Mouse (Mus musculus) hindbrain, postnatal 0 days (tissue): ENCODE measurements around the gene 1190002N15Rik. TPM values are rescaled to one million over a fixed set of nuclear protein-coding genes. Genes with fewer than 3 reads are reported as not detected.

Experiments
- ATAC-seq: fragments of 200-750 bp; cut with Nextera tagmentation; 2 replicates; pipeline ENCODE4 v1.8.0; 2017; ENCODE audit warnings: mild to moderate bottlenecking, moderate TSS enrichment, moderate library complexity
- DNase-seq: peaks from one replicate; pipeline ENCODE4 v3.0.0-alpha.2; 2015; ENCODE audit warnings: low spot score
- H3K27ac ChIP-seq: fragments of 300-500 bp; sonication (generic); 2 replicates; pipeline ENCODE4 v1.5.1; 2014; ENCODE audit warnings: mild to moderate bottlenecking
- H3K27me3 ChIP-seq: fragments of 300-500 bp; sonication (generic); 2 replicates; pipeline ENCODE4 v1.6.1; 2014; ENCODE audit warnings: low read length, mixed read lengths; ENCODE audit not compliant: insufficient read depth
- H3K36me3 ChIP-seq: fragments of 300-500 bp; sonication (generic); 2 replicates; pipeline ENCODE4 v1.6.1; 2014; ENCODE audit warnings: low read length, mixed read lengths; ENCODE audit not compliant: insufficient read depth
- H3K4me1 ChIP-seq: fragments of 300-500 bp; sonication (generic); 2 replicates; pipeline ENCODE4 v1.6.1; 2014; ENCODE audit warnings: antibody characterized with exemption, low read length, mixed read lengths; ENCODE audit not compliant: insufficient read depth
- H3K4me2 ChIP-seq: fragments of 300-500 bp; sonication (generic); 2 replicates; pipeline ENCODE4 v1.6.1; 2014; ENCODE audit warnings: low read depth, mild to moderate bottlenecking, low read length, moderate library complexity, mixed read lengths
- H3K4me3 ChIP-seq: fragments of 300-500 bp; sonication (generic); 2 replicates; pipeline ENCODE4 v1.5.1; 2014; ENCODE audit warnings: low read length
- H3K9ac ChIP-seq: fragments of 300-500 bp; sonication (generic); replicated peaks from 2 replicates; pipeline ENCODE4 v1.6.1; 2014; ENCODE audit warnings: mild to moderate bottlenecking, low read length, moderate library complexity, mixed read lengths
- H3K9me3 ChIP-seq: fragments of 300-500 bp; sonication (generic); 2 replicates; pipeline ENCODE4 v1.6.1; 2016; ENCODE audit warnings: low read length, mixed read lengths
- CTCF ChIP-seq: IDR thresholded peaks from 2 replicates; pipeline ENCODE4 v1.5.1; 2016; ENCODE audit warnings: antibody characterized with exemption, control low read depth, low read depth
- WGBS: fragments of 180-500 bp; shearing (Covaris S2); extraction: QIAGEN DNeasy Blood & Tissue Kit; methylation state at CpG from one replicate; pipeline ENCODE4 v1.1.7; 2014; 5-methylcytosine and 5-hydroxymethylcytosine counted together
- polyA plus RNA-seq: library from polyadenylated mRNA; unstranded; fragments of >200 nt; fragmentation: Nextera tagmentation; extraction: Ambion mirVana; gene quantifications from 2 replicates; pipeline ENCODE4 v1.2.1, GENCODE M21; 2015
- total RNA-seq: library from RNA; depleted of rRNA; stranded (reverse); fragments of >200 nt; gene quantifications from 2 replicates; pipeline ENCODE4 v1.2.3, GENCODE M21; 2014

1190002N15Rik gene
- total and polyA plus RNA-seq, 2 experiments from 2014 or later, result 9.4 to 32.4 TPM

- Histone ChIP-seq H3K4me2 (no peak overlapping the region), H3K9ac (no peak overlapping the region), H3K9me3 (no peaks in the 10 kb centered on the region), H3K4me3 (no peak overlapping the region), H3K4me1 (no peaks in the 10 kb centered on the region), H3K36me3 (no peaks in the 10 kb centered on the region), H3K27me3 (no peaks in the 10 kb centered on the region), H3K27ac (no peak overlapping the region)
- DNase-seq (no peak), ATAC-seq (no peak)
- TF ChIP-seq CTCF, result no peak
- WGBS, result 79% methylated on average over 9 of the region's 9 CpGs
These were observed 46.4 kb downstream of the 1190002N15Rik start for GRCm38 (mm10) chr9:94491467-94491866.

GRCm38 (mm10) chr9:94487976-94488375, 49.9 kb downstream of the 1190002N15Rik start:
- Histone ChIP-seq H3K27ac (no peak overlapping the region), H3K9ac (no peak overlapping the region), H3K4me2 (no peak overlapping the region), H3K4me3 (no peak overlapping the region), H3K36me3 (no peaks in the 10 kb centered on the region), H3K9me3 (no peaks in the 10 kb centered on the region), H3K4me1 (no peaks in the 10 kb centered on the region), H3K27me3 (no peaks in the 10 kb centered on the region)
- DNase-seq, result no peak
- TF ChIP-seq CTCF, result no peak
- 76% methylated on average over 2 of the region's 2 CpGs for WGBS
- ATAC-seq, result no peak

- Histone ChIP-seq H3K27me3 (no peaks in the 10 kb centered on the region), H3K4me2 (0 out of 2 replicates have a peak overlapping the region, but pooled peaks have one; percentile 16), H3K4me3 (no peak overlapping the region), H3K27ac (peak overlapping the region; percentile 16), H3K9ac (no peak overlapping the region), H3K9me3 (no peaks in the 10 kb centered on the region), H3K4me1 (peaks cover 4% of the 10 kb centered on the region; the same call in 1 of the 2 replicates), H3K36me3 (no peaks in the 10 kb centered on the region)
- TF ChIP-seq CTCF, result no peak
- peak; percentile 16; the same call in 1 of the 2 replicates for ATAC-seq
- WGBS, result 43% methylated on average over 6 of the region's 6 CpGs
- peak; percentile 32 for DNase-seq
These were observed 54.5 kb downstream of the 1190002N15Rik start for GRCm38 (mm10) chr9:94483291-94483879.

- H3K4me3 ChIP-seq, result no peak overlapping the region
- DNase-seq (peak; percentile 91), ATAC-seq (peak; percentile 97)
- peak overlapping the region; percentile 16; the same call in 1 of the 2 replicates for H3K4me2 ChIP-seq
- H3K4me1 ChIP-seq, result peaks cover 4% of the 10 kb centered on the region; the same call in 1 of the 2 replicates
- no peaks in the 10 kb centered on the region for H3K27me3 ChIP-seq
- WGBS, result 50% methylated on average over 10 of the region's 10 CpGs
- no peak overlapping the region for H3K27ac ChIP-seq
- H3K9ac ChIP-seq, result no peak overlapping the region
- H3K9me3 ChIP-seq, result no peaks in the 10 kb centered on the region
- TF ChIP-seq CTCF, result no peak
- H3K36me3 ChIP-seq, result no peaks in the 10 kb centered on the region
These were observed 55.5 kb downstream of the 1190002N15Rik start for GRCm38 (mm10) chr9:94482215-94482975.

GRCm38 (mm10) chr9:94481057-94481456, 56.8 kb downstream of the 1190002N15Rik start:
- TF ChIP-seq CTCF, result no peak
- Histone ChIP-seq H3K9me3 (no peaks in the 10 kb centered on the region), H3K4me3 (no peak overlapping the region), H3K9ac (no peak overlapping the region), H3K4me1 (peaks cover 4% of the 10 kb centered on the region; the same call in 1 of the 2 replicates), H3K4me2 (no peak overlapping the region), H3K27me3 (no peaks in the 10 kb centered on the region), H3K36me3 (no peaks in the 10 kb centered on the region), H3K27ac (no peak overlapping the region)
- peak; percentile 12 for DNase-seq
- ATAC-seq, result no peak
- 84% methylated on average over 16 of the region's 16 CpGs for WGBS

GRCm38 (mm10) chr9:94479382-94479781, 58.5 kb downstream of the 1190002N15Rik start:
- DNase-seq (no peak), ATAC-seq (no peak)
- Histone ChIP-seq H3K4me1 (peaks cover 4% of the 10 kb centered on the region; the same call in 1 of the 2 replicates), H3K36me3 (no peaks in the 10 kb centered on the region), H3K9me3 (no peaks in the 10 kb centered on the region), H3K9ac (no peak overlapping the region), H3K27ac (no peak overlapping the region), H3K4me2 (no peak overlapping the region), H3K27me3 (no peaks in the 10 kb centered on the region), H3K4me3 (no peak overlapping the region)
- no peak for TF ChIP-seq CTCF
- WGBS, result 84% methylated on average over 6 of the region's 6 CpGs
